Mouse (Mus musculus) layer of hippocampus, postnatal 14 days (tissue): Measurements from ENCODE around the gene Pik3r5. TPM values are rescaled to one million over a fixed set of nuclear protein-coding genes. Genes with fewer than 3 reads are reported as not detected.

ENCODE experiments used
- DNase-seq, 2 experiments: peaks; one replicate each; pipeline ENCODE4 v3.0.0; 2021 to 2022; ENCODE audit warnings: low spot score in 2 of 2, mixed read lengths in 1 of 2
- total RNA-seq, 2 experiments: library from RNA; stranded (reverse); gene quantifications; 2 replicates each; pipeline ENCODE4 v1.2.3; 2021

The Pik3r5 gene
- total RNA-seq, 2 experiments from 2014 or later: 1.6 to 2.0 TPM

DNA sequence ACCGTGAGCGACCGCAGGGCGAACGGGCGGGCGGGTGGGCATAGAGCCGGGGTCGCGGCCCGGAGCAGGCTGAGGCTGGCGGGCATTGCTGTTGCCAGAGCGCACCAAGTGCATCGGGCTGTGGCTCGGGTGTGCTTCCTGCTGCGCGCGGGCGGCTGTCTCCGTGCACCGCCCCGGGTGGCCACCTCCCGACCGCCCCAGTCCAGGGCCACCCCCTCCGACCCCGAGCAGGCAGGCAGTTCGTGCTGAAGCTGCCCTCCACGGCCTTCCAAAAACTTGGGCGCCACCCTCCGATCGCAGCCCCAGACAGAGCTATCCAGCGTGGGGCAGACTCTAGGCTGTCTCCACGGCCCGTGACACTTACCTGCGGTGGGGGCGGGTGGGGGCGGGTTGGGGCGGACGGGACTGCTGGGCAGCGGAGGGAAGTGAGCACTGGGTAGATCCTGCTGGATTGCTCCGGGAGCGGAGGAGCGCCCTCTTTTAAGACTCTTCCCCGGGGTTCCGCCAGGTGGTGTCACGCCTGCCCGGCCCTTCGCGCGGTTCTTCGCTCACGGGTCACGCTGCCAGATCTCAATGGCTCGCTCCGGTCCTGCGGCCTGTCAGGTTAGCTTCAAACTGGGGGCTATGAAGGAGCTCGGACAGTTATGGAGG is 31.8 kb upstream of the Pik3r5 start:
- DNase-seq: no peak

DNA sequence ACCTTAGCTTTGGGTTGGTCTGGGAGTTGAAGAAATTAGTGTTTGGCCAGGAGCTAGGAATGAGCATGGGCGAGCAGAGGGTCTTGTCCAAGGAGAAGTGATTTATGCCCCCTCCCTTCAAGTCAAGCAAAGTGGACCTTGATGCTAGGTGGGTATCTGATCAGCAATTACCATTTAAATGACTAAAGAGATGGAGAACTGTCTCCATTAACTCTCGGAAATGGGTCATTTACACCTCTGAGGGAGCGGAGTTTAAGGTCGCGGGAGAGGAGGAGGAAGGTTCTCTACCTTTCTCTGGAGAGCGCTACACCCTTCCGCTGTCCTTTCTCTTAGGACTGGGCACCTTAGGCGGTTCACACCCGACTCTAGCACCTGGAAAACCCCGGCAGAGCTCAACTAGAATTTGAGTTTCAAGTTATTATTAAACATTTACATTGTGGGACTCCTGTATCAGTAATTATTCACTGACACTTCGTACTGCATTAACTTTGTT is 31.1 kb upstream of the Pik3r5 start, which contains the start of gene Ntn1:
Ntn1 (minus strand) TSS at position 97 of the 493 bp plus-strand sequence.
- no peak for DNase-seq

DNA sequence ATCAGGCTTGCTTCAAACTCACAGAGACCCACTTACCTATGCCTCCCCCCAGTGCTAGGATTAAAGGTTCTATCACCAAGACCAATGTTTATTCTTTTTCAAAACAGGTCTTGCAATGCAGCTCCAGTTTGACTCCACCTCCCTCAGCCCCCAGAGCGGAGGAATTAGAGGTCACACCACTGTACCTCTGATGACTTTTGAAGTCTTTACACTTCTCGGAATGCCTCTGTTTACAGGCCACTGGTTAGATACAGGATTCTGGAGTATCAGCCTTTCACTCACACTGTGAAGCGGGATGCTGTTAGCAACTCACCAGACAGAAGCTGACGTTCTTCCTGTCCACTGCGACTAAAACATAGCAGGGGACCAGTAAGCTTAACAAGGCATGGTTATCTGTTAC is 30.5 kb upstream of the Pik3r5 start:
- no peak for DNase-seq

DNA sequence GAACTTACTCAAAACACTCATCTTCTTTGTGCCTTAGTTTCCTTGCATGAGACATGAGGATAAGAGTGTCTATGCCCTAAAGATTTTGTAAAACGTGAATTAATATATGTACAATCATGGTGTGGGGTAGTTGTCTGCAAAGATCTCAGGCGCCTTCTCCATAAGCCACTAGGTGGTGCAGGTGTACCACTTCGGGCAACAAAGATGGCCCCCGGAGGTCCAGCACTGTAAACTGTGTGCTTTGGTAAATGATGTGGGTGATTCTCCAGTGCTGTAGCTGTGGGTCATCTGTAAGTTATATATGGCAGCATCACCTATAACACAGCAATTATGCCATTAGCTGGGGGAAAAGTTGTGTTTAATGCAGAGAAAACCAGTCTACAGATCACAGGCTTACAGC is 27.7 kb upstream of the Pik3r5 start:
- no peak for DNase-seq

DNA sequence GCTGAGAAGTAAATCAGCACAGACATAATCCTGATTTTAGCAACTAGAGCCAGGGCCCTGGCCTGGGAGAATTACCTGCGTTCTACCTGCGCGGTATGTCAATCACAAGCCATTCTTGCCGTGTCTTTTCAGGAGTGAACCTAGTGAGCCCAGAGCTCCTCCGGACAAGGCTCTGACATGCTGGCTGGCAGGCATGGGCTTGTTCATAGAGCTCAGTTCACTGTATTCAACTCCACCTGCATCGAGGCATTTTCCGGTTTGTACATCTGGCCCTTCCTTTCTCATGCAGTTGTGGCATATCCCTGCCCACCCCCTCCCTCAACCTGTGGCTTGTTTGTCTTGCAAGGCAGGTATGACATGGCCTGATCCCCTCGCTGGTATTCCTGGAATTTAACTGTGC is 26.3 kb upstream of the Pik3r5 start:
- no peak for DNase-seq

DNA sequence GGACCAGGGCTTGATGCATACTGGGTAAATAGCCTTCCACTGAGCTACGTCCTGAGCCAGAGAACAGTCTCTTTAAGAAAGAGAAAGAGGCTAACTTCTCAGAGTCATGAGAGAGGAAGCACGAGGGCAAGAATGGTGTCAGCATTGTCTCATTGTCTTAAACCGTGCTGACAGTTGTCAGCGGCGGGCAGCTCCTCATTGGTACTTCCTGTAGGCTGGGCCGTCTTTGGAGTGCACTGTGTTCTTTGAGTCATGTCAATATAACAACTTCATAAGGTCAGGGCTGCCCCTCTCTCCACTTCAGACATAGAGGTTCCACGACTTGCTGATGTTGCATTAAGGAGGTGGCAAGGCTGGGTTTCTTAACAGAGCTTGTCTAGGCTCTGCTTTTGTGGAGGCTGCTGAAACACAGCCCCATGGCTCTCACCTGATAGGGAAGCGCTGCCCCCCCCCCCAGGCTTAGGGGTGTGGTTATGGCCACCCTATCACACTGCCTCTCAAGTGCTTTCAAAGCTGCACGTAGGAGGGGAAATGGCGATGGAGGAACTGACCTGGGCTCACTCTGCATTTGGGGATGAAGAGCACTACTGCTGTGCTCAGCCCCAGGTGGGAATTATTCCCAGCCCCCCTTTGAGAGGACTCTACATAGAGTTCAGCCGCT is 24.5 kb upstream of the Pik3r5 start:
- no peak for DNase-seq

DNA sequence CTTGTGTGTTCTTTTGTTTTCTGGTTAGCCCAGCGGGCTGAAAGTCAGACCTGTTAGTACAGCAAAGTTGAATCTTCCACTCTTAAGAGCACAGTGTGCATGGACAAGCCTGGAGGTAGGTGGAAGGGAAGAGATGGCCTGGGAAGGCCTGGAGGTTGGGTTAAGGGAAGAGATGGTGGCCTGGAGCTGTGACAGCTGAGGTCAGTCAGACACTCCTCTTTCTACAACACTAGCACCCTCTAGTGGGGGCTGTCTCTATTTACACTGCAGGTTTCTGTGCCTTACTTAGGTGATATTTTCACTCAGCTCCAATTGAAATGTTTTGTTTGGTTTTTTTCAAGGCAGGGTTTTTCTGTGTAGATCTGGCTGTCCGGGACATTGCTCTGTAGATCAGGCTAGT is 23.8 kb upstream of the Pik3r5 start:
- peak; percentile 64 to 81 for DNase-seq

DNA sequence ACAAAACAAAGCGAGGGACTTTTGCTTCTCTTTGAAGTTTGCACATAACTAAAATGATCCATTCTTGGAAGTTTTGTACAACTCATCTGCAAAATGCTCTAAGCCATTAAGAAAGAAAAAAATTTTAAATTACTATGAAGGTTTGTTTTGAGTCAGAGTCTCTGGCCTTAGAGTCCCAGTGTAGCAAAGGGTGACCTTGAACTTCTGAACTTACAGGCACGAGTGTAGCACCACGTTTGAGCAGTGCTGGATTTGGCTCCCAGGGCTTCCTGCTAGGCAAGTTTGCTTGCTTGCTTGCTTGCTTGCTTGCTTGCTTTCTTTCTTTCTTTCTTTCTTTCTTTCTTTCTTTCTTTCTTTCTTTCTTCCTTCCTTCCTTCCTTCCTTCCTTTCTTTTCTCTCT is 14.9 kb upstream of the Pik3r5 start:
- no peak for DNase-seq

DNA sequence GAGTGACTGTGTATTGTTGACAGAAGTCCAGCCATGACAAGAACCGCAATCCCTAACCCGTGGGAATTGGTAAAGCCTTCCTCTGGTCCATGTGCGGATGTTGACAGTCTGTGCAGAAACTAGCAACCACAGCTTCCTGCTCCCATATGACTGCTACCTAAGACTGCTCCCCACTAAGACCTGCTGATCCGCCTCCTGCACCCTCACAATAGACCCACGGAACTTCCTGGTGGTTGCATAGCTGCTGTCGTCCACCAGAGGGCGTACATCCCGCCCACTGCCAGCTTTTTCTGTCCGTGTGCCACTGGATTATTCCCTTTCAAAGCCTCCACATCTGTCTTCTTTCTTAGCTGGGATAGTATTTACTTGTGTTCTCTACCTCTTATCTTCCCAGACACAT is 14.1 kb upstream of the Pik3r5 start:
- peak in 1 of 2 experiments; percentile 13 for DNase-seq

DNA sequence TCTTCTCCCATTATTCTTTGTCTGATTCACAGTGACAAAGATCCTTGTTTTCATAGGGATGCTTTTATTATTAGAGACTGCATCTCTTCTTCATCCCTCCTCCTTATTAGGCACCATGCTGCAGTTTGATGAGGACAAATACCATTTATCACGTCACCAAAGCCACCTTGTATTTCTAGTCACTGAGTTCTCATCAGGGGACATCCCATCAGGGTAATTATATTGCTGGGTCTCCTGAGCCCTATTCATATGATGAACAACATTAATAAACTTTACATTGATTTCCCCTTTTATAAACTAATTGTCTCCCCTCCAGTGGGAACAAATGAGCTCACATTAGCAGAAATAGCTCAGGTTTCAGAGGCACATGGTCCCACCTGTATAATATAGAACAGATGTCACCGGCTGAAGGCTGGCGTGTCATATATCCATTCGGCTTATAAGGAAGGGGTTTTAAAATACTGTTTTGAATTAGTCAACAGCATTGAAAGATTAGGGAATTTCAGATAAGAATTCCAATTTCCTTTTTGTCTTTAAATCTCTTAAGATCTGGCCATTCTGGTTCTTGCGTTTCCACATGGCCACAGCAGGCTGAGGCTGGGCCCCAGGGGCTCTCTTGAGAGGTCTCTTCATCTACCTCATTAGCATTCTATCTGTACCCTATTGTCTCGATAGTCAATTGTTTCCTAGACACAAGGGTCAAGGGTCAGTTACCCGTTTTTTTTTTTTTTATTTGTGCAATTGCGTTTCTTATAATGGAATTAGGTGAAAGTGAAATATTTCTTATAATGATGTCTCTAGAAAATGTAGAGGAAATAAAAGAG is 6.2 kb upstream of the Pik3r5 start:
- no peak for DNase-seq

DNA sequence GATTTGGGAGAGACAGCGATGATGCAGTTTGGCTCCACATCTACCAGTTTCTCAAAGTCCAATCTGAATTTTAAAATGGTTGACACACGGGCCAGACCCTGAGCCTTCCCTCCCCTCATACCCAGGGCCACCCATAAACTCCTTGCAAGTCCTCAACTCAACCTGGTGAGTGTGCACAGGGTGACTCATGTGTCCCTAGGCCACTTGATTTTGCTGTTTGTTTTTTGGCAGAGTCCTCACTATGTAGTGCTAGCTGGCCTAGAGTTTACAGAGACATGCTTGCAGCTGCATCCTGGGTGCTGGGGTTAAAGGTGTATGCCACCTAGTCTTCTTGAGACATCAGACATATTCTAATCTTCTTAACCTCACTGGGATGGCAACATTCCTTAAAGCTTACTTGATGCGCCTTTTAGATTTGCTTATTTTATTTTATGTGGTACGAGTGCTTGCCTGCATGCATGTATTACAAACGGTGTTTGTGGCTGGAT is 4.8 kb upstream of the Pik3r5 start:
- no peak for DNase-seq

DNA sequence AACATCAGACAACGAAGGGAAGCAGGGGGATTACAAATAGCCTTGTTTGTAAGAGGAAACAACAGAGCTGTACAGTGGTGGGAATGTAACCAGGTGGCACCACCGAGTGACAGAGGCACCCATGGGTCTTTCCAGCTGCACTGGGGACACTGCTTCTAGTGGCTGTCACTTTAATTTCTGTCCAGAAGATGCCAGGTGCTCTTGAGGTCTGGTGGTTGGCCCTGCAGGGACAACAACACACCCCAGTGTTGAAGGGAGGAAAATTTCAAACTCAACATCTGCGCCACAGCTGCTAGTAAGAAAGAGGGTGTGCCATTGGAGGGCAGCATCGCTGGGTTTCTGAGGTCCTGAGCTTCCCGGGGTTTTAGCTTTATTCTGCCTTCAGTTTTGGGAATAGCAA is 1.3 kb upstream of the Pik3r5 start:
- no peak for DNase-seq

DNA sequence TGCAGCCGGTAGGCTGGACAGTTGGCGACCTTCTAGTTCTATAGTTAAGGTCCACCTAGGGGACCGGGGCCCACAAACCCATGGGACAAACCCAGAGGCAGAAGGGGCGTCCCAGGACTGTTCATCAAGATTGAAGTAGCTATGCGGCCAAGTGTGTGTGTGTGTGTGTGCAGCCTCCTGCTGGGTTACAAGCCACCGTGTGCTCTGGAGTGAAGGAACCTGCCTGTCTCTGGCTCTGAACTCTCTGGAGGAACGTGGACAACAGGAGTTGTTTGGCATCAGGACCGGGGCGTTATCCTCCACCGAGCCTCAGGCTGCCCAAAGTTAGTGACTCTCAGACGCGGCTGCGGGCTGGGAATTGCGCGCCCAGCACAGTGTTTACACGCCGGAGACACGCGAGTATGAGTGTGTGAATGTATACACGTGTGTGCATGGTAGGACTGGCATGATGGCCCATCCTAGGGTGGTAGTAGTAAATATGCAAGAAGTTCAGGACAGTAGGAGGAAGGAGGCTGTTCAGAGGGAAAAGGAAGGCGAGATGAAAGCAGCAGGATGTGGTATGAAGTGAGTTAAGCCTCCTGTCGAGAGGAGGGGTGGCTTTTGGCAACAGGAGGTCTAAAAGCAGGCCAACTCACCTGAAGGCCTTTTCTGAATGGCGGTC is 570 bp downstream of the Pik3r5 start:
- DNase-seq: no peak

DNA sequence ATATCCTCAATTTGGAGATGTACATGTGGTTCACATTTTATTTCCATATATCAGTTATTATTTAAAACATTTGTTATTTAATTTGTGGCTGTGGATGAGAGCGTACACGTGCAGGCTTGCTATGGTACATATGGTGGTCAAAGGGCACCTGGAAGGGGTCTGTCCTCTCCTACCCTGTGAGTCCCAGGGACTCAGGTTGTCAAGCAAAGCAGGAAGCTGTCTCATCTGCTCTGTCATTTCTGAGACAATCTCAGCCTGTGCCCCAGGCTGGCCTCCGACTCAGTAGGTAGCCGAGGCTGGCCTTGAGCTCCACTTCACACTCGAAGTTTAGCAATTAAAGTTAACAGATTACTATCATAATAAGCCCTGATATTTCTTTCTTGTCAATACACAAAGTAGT is 1.6 kb downstream of the Pik3r5 start:
- no peak for DNase-seq

DNA sequence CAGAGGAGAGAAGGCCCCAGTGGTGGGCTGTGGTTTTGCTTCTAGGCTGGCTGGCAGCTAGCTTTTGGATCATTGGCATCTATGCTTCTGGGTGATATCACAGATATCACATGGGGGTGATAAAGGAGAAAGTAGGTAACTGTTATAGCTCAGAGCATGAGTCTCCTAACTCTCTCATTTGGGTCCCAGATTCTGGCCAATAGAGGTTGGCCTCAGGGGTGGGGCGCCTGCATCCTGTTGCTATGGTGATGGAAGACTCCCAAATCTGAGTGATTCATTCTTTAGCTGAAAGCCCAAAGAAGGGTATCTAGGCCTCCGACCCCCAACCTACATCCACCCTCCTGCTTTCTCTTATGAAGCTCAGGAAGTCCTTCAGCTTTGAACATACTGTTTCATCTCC is 2.8 kb downstream of the Pik3r5 start:
- DNase-seq: no peak

DNA sequence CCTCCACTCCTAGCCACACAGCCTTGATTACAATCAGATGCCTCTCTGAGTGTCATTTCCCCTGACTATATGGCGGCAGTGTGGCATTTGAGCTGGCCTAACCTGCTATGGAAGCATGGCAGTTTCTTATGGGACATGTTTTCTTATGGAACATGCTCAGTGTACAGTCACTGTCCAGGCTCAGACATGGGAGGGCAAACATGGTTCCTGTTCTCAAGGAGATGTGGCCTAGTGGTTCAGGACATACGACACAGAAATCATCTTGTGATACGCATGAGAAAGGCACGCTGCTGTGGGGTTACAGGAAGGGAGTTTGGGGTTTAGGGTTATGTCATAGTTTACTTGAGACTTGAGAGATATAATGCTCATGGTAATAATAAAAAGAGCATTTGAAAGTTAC is 3.7 kb downstream of the Pik3r5 start:
- DNase-seq: no peak

DNA sequence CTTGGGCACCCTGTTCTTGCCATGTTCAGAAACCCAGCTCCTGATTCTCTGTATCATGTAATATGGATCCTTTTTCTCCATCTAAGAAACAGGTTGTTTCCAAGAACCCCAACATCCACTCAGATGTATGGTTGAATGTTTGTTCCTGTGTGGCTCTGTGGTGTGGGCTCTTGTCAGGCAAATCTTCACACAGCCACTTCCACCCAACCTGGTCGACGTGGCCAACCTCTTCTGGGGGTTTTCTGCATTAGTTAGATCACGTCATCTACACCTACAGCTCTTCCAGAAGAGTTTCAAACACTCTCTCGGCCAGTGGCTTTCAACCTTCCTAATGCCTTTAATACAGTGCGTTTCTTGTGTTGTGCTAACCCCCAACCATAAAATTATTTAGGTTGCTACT is 4.5 kb downstream of the Pik3r5 start:
- no peak for DNase-seq

DNA sequence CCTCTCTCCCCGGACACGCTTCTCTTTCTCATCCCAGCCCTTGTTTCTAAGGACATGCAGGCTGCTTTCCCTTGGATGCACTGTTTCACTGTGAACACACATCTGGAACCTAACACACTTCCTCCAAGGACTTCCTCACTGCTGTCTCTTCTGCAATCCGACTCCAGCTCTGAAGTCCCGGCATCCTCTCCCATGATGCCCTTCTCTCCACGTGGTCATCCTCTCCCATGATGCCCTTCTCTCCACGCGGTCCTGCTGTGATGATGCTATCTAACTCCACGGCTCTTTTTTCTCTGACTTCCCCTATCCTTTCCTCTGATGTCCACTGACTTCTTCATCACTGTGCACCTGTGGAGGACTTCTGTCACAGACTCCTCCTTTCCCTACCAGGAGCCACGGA is 8.2 kb downstream of the Pik3r5 start:
- no peak for DNase-seq

DNA sequence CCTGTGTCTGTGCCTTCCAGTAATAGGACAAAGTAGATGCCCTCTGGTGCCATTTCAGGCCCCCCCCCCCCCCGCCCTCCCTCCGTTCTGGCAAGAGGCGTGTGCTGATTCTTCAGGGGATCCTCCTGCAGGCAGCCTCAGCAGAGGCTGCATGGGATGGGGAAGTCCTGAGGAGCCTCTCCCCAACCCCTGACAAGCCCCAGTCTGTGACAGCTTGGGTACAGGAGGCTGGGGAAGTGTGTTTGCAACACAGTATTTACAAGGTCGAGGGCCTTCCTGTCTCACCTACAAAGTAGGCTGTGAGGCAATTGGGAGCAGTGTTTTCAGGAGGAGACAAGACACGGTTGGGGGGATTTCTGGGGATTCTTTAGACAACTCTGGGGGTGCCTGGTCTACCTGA is 9.0 kb downstream of the Pik3r5 start:
- no peak for DNase-seq

DNA sequence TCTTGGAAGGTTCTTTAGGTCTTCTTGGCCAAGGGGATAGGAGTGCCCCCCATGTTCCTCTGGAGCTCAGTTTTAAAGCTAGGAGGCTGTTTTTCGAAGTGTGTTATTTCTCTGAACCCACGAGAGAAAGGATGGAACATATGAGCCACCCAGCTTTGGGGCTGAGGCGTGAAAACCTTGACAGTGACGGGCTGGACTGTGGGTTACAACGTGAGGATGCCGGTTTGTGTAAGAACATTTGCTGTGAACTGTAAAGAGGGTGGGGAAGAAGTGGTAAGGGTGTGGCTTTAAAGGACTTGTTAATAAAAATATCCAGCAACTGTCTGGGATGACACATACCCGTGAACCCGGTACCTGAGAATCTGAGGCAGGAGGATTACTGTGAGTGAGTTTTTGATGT is 10.4 kb downstream of the Pik3r5 start:
- no peak for DNase-seq

DNA sequence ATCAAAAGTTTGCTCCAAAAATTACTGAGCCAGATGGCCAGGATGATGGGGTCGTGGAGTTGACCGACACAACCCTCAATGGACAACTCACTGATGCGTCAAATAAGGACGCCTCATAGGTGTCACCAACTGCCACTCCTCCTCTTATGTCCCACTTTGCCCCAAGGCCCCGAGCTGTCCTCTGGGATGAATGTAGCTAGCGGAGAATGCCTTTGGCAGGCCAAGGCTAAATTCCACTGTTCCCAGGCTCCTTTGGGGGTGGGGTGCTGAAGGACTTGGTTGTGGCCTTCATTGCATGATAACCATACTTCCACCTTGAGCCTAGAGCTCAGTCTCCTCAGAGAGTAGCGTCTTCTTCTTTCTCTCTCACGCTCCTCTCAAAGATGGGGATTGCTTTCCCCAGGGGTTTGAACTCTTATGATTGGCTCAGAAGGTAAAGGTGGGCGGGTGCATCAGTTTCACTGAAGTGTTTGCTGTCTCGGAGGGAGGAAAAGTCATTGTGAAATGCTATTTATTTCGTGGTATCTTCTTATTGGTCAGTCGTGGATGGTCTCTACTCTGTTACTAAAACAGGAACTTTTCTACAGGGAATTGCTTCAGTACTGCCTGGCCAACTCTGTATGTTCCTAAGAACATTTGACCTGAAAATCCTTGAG is 11.2 kb downstream of the Pik3r5 start:
- no peak for DNase-seq
